Mouse (Mus musculus) kidney, adult 2 months (tissue): ENCODE measurements around the gene Mat2a.

Source experiments
- CTCF ChIP-seq: fragments of 200-500 bp; conservative IDR thresholded peaks from 2 replicates; pipeline ENCODE4 v1.5.1; 2011; ENCODE audit warnings: low read depth, mild to moderate bottlenecking, control low read depth, low read length, moderate library complexity, mixed read lengths; ENCODE audit not compliant: insufficient read depth, insufficient read length
- POLR2A ChIP-seq: fragments of 200-500 bp; IDR thresholded peaks from one replicate; pipeline ENCODE4 v1.6.1; 2011; ENCODE audit warnings: low read depth, low read length, control low read depth

DNA sequence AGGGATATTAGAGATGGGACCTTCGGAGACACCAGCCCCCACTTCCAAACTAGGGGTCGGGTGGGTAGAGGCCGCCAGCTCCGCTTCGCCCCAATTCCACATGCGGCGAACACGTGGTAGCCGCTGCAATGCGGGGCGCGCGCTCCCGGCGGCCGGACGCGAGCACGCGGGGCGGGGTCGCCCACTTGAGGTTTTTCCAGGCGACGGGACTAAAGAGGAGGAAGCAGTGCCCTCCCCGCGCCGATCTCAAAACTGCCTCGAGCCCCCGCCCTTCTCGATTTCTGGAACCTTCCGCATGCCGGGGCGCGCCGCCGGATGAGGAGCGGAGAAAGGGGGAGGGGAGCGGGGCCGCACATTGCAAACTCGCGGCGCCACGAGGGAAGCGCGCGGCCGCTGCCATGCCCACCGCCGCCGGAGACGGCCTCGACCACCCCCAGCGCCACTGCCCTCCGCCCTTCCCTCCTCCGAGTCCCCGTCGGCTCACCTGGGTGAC is 450 bp downstream of the Mat2a start:
- TF ChIP-seq POLR2A, result peak; percentile 44
- no peak for TF ChIP-seq CTCF
